Mouse (Mus musculus) CD4-positive, CD25-positive, alpha-beta regulatory T cell, adult 4 months (primary cell): Measurements from ENCODE around the gene Zfp341. TPM values are rescaled to one million over a fixed set of nuclear protein-coding genes. Genes with fewer than 3 reads are reported as not detected.

Source experiments
- ATAC-seq: one replicate; pipeline ENCODE4 v1.8.0; 2017
- polyA plus RNA-seq, 2 experiments: library from polyadenylated mRNA; unstranded; fragments of 100-300 nt; shearing (Covaris generic); gene quantifications; one replicate each; pipeline ENCODE4 v1.2.1; 2017

The Zfp341 gene
- polyA plus RNA-seq, 2 experiments from 2014 or later, result 0.39 to 0.93 TPM

DNA sequence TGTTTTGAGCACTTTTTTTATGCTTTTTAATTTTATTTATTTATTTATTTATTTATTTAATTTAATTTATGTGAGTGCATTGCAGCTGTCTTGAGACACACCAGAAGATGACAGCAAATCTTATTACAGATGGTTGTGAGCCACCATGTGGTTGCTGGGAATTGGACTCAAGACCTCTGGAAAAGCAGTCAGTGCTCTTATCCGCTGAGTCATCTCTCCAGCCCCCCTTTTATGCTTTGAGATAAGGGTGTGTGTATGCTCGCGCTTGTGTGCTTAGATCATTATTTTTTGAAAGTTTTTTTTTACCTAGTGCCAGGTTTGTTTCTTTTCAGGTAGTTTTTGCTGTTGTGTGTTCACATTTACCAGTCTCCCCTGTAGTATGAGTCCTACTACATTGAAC, 65.9 kb downstream of the Zfp341 start:
- ATAC-seq, result no peak

- ATAC-seq, result no peak
Observed at GRCm38 (mm10) chr2:154680337-154680736, 67.2 kb downstream of the Zfp341 start.

DNA sequence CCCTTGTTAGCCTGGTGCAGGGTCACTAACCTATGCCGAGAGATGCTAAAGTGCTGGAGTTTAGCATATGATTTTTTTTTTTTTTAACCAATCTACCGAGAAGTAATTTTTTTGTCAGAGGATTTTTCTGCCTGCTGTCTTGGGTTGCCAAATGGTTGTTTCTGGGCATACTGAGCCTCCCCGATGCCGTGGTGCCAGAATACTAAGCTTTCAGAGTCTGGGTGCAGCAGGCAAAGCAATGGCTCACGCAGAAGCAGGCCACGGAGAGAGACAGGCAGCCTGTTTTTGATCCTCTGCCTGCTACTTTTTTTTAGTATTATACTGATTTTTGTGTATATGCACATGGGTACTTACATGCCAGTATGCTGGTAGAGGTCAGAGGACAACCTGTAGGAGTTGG, 67.8 kb downstream of the Zfp341 start:
- ATAC-seq, result no peak

DNA sequence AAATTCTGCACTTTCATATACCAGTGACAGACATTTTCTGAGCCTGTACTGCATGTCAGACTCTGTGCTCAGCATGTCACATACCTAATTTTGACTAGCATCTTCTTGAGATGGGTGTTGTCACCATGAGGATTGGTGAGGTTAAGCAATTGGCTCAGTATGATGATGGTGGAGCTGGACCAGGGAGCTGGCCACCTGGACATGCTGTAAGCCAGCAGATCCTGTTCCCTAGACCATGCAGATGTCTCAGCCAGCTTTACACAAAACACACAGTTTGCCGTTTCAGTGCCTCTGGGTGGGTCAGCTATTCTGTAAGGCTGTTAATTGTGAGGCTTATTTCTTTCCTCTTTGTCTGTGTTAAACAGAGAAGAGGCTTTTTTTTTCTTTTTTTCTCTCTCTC, 69.6 kb downstream of the Zfp341 start:
- no peak for ATAC-seq

DNA sequence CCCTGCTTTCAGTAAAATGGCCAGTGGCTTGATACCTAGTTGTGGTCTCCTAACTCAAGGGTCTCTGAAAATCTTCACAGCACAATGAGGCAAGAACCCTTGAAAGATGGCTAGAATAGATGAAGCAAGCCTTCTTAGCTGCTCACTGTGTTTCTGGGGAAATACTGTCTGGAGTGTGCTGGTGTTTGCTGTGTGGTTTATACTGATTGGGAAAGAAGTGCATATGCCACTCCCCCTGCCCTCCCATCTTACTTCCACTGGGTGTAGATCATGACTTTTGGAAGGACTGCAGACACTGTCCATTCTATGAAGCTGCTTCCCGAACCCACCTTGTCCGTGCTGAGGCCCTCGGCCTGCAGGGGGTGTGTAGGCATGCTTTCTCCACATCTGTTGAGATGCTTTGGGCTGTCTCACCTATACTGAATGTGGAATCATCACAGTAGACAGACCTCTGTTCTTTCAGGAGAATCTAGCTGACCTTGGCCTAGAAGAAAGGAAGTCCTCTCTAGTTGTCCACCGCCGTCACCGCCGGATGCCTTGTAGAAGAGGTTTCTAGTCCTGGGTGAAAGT, 71.9 kb downstream of the Zfp341 start:
- no peak for ATAC-seq

DNA sequence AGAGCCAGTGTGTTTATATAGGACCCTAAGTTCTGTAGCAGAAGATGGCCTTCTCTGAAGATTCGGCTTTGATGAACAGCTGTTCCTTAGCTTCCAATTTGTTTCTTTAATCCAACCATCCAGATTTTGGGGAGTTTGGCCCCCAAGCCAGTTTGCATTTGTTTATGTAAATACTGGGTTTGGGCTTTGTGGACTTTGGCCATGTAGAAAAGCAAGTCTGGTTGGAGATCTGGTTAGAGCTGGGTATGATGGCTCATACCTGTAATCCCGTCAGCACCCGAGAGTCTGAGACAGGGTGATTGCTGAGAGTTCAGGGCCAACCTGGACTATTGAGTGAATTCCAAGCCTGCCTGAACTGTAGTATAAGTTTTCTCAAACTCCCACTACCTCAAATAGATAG, 72.7 kb downstream of the Zfp341 start:
- no peak for ATAC-seq

DNA sequence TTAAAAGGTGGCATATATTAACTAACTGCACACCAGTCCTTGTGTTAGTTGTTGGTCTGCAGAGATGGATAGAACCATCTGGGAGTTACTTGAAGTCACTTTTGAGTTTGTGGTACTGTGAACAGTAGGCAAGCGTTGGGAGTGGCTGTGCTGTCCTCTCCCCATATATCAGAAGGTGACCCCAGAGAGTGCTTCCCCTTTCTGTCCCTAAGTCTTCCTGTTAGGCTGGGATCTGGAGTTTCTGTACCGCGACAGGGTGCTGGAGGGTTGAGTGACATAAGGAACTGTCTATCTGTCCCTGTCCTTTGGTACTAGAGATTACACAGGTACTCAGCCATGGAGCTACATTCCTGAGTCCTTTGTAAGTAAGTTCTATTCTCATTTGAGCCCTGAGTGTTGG, 73.7 kb downstream of the Zfp341 start:
- ATAC-seq, result no peak

DNA sequence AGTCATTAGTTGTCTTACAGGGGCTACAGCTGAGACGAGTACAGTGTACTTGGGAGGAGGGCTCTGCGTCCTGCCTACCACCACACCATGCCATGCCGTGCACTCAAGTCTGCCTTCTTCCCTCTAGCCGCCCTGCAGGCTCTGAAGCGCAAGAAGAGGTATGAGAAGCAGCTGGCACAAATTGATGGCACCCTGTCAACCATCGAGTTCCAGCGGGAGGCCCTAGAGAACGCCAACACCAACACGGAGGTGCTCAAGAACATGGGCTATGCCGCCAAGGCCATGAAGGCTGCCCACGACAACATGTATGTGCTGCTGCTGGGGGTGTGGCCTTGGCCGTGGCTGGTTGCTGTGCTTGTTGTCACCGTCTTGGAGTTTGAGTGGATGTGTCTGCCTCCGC, 76.3 kb downstream of the Zfp341 start:
- ATAC-seq, result no peak

DNA sequence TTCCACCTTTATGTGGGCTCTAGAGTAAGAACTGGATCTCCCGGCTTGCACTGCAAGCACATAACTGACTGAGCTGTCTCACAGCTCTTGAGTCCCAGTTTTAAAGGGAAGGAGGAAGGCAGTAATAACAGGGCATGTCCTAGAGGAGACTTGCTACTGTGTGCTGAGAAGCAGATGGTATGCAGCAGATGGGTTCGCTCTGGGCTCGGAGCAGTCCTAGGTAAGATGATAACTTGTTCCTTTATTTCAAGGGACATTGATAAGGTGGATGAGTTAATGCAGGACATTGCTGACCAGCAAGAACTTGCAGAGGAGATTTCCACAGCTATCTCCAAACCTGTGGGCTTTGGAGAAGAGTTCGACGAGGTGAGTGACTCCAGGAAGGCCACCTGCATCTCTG, 77.9 kb downstream of the Zfp341 start:
- no peak for ATAC-seq

DNA sequence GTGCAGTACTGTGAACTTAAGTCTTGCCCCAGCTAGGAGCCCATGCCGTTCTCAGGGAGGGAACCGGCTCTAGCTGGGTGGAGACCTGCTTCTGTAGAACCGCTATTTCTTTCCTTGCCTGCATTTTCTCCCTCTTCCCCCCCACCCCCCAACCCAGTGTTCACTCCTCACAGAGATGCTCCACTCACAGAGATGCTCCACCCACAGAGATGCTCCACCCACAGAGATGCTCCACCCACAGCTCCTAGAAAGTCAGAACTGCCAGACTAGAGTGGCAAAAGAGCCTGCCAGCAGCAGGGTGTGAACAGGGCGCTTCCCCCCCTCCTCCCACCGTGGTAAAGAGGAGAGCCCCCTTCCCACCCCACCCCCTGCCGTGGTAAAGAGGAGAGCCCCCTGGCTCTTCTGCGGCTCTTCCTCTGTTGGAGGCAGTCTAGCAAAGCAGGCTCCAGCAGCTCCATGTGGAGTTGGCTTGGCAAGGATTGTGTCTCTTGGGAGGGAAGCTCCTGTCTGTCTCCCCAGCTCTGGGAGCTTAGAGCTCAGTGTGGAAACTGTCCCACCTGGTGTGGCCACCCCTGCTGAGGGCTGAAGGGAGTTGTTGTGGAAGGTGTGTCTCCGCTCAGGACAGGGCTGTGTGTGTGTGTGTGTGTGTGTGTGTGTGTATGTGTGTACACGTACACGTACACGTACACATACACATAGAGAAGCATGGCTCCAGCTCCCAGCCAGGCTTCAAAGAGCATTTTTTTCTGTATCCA, 80.3 kb downstream of the Zfp341 start:
- ATAC-seq, result no peak

DNA sequence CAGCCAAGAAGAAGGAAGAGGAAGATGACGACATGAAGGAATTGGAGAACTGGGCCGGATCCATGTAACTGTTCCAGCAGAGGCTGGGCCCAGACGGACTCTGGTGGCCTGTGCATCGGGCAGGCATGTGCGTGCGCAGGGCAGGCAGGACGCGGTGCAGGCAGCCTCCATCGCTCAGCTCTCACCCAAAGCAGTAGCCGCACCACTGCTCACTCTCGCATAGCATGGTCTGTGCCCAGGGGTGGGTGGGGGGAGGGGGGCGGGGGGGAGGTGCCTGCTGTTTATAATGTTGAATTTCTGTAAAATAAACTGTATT, 80.8 kb downstream of the Zfp341 start:
- ATAC-seq, result no peak

GRCm38 (mm10) chr2:154695690-154696089, 82.6 kb downstream of the Zfp341 start:
- no peak for ATAC-seq

Other genes starting within 250 kb of the Zfp341 start
- gene Cdk5rap1, start 240.3 kb upstream of the Zfp341 start, polyA plus RNA-seq, result 10 to 100 TPM; 24.4 to 38.9 TPM
- gene Snta1, start 205.2 kb upstream of the Zfp341 start, polyA plus RNA-seq, result not detected
- 10 to 100 TPM; 22.9 to 33.0 TPM for gene Cbfa2t2, start 176.8 kb upstream of the Zfp341 start, polyA plus RNA-seq
- not detected for gene 1700003F12Rik, start 66.2 kb upstream of the Zfp341 start, polyA plus RNA-seq
- not detected for gene Actl10, start 61.5 kb upstream of the Zfp341 start, polyA plus RNA-seq
- gene Necab3, start 54.4 kb upstream of the Zfp341 start, polyA plus RNA-seq, result under 1 TPM; 0.30 to 0.47 TPM
- 1 to 10 TPM in 1 of 2 experiments, under 1 TPM in 1; 0.42 to 1.5 TPM for gene E2f1, start 43.4 kb upstream of the Zfp341 start, polyA plus RNA-seq
- gene Pxmp4, start 9.6 kb upstream of the Zfp341 start, polyA plus RNA-seq, result 10 to 100 TPM; 15.4 to 20.9 TPM
- gene 4930519P11Rik, start 140 bp downstream of the Zfp341 start, polyA plus RNA-seq, result not detected
- 1 to 10 TPM; 2.4 to 6.2 TPM for gene Chmp4b, start 38.4 kb downstream of the Zfp341 start, polyA plus RNA-seq
- not detected for gene Gm14214, start 156.7 kb downstream of the Zfp341 start, polyA plus RNA-seq
- gene Raly, start 177.8 kb downstream of the Zfp341 start, polyA plus RNA-seq, result 1 to 10 TPM; 8.0 to 8.6 TPM
- not detected for gene a, start 178.1 kb downstream of the Zfp341 start, polyA plus RNA-seq